Mouse (Mus musculus): ENCODE results near the gene Cdk5.

DNA sequence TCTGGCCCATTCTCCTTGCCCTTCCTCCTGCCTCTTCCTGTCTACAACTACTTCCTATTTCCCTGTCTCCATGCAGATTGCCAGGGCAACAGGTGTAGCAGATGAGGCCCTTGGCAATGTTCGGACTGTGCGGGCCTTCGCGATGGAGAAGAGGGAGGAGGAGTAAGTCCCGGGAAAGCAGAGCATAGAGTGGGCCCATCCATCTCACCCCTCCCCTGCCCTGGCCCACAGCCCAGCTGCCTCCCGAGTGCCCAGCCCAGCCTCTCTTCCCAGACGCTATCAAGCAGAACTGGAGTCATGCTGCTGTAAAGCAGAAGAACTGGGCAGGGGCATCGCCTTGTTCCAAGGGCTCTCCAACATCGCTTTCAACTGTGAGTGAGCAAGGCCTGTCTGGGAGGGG is 21.4 kb downstream of the Cdk5 start:
- TF ChIP-seq CTCF (IDR thresholded peaks at IDR 0.05; ENCODE audit: borderline replicate concordance, extremely low read depth, insufficient read depth, insufficient read length) (no peak), POLR2A (IDR thresholded peaks at IDR 0.05; ENCODE audit: borderline replicate concordance, extremely low read depth, insufficient read depth, insufficient read length, poor library complexity, severe bottlenecking) (no peak)

All from brain, embryonic 14.5 days (tissue).